Comparison of ENCODE assay signal across 8 mouse cellular contexts in the genomic region with DNA sequence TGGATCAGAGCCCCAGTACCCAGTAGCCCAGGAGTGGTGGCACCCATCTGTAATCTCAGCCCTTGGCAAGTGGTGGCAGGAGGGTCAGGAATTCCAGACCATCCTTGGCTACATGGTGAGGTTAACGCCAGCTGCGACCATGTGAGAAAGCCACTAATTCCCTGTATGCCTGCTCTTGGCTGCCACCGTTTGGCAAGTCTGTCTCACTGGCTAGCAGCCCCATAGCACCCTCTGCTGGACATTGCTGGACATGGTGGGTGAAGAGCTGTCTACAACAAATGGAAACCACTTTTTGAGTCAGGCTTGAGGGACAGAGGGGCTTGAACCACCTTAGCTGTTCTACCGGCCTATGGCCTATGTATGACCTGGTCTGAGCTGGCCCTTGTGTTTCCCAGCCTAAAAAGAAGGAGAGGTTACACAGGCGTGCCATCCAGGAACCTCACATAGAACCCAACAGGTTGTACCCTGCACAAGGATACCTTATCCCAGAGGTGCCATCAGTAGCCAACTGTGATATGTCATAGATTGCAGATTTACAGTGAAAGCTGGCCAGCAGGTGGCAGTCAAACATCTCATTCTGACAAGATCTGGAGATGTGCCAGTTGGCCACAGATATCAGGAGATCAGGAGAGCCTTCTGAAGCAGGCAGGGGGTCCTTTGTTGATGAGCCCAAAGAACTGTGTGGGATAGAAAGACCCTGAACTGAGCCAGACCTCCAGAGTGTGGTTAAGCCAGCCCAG. TPM values are rescaled to one million over a fixed set of nuclear protein-coding genes. Genes with fewer than 3 reads are reported as not detected.
DNase-seq lines count a peak whose midpoint lies in the region; ATAC-seq and TF ChIP-seq lines count a peak whose summit lies in the region.

No protein-coding gene starts in this region.

- no peak overlapping the region for H3K27ac ChIP-seq in forebrain, postnatal 0 days (ENCODE audit: low read depth, low read length)
- no peak overlapping the region for H3K27ac ChIP-seq in hindbrain, embryonic 14.5 days

- no peaks in the 10 kb centered on the region for H3K36me3 ChIP-seq in forebrain, postnatal 0 days (ENCODE audit: insufficient read depth)
- no peaks in the 10 kb centered on the region for H3K36me3 ChIP-seq in hindbrain, embryonic 14.5 days (replicated peaks; ENCODE audit: control insufficient read depth, insufficient read depth)

- DNase-seq in MN1 (ENCODE audit: low spot score) = peak; percentile 96
- DNase-seq in cerebellum, adult 18-20 months = peak; percentile 91 to 95
- peak; percentile 94 for DNase-seq in forebrain, postnatal 0 days
- DNase-seq in hindbrain, embryonic 14.5 days (ENCODE audit: low spot score) = peak; percentile 93
- DNase-seq in layer of hippocampus, postnatal 36 days = peak; percentile 87 to 92
- peak; percentile 91 to 94 for DNase-seq in lung, postnatal 4 days
- DNase-seq in retina, postnatal 1 day = peak; percentile 95
- peak; percentile 96 for DNase-seq in thymus, postnatal 4 days

- no peaks in the 10 kb centered on the region for H3K9me3 ChIP-seq in forebrain, postnatal 0 days (ENCODE audit: low read length)
- H3K9me3 ChIP-seq in hindbrain, embryonic 14.5 days (ENCODE audit: control insufficient read depth, low read length) = no peaks in the 10 kb centered on the region

- H3K9ac ChIP-seq in forebrain, postnatal 0 days = no peak overlapping the region
- H3K9ac ChIP-seq in hindbrain, embryonic 14.5 days = 0 out of 2 replicates have a peak overlapping the region, but pooled peaks have one; percentile 18

- no peaks in the 10 kb centered on the region for H3K27me3 ChIP-seq in forebrain, postnatal 0 days (ENCODE audit: insufficient read depth, low read length)
- H3K27me3 ChIP-seq in hindbrain, embryonic 14.5 days (ENCODE audit: control insufficient read depth, insufficient read depth, low read length) = no peaks in the 10 kb centered on the region

- 4% methylated on average over 5 of the region's 5 CpGs for WGBS in forebrain, postnatal 0 days
- 6% methylated on average over 5 of the region's 5 CpGs for WGBS in hindbrain, embryonic 14.5 days

- H3K4me2 ChIP-seq in forebrain, postnatal 0 days (ENCODE audit: low read depth) = no peak overlapping the region
- H3K4me2 ChIP-seq in hindbrain, embryonic 14.5 days (replicated peaks) = peak overlapping the region; percentile 18; the same call in 1 of the 2 replicates

- TF ChIP-seq CTCF in forebrain, postnatal 0 days (IDR thresholded peaks at IDR 0.05; ENCODE audit: low read depth) = peak; percentile 100

- H3K4me3 ChIP-seq in forebrain, postnatal 0 days (ENCODE audit: low read depth, low read length) = no peak overlapping the region
- H3K4me3 ChIP-seq in hindbrain, embryonic 14.5 days (replicated peaks; ENCODE audit: low read length) = no peak overlapping the region

- H3K4me1 ChIP-seq in forebrain, postnatal 0 days (ENCODE audit: insufficient read depth) = no peaks in the 10 kb centered on the region
- H3K4me1 ChIP-seq in hindbrain, embryonic 14.5 days (replicated peaks; ENCODE audit: control insufficient read depth, insufficient read depth, low read length) = no peaks in the 10 kb centered on the region; the same call in 1 of the 2 replicates

- peak; percentile 83 for ATAC-seq in forebrain, postnatal 0 days
- ATAC-seq in hindbrain, embryonic 14.5 days (ENCODE audit: low FRiP score) = peak; percentile 61

RNA-seq across cellular contexts. Expression of a gene that starts 10.4 kb away (rescaled TPM):
- 15.9 and 17.3 TPM in 2 replicates for total RNA-seq in forebrain, postnatal 0 days (2014; rRNA removed)
- polyA plus RNA-seq in forebrain, postnatal 0 days (2015; fragmentation: Nextera tagmentation; extraction: Ambion mirVana) = 9.2 and 14.1 TPM in 2 replicates
- 3.8 and 4.9 TPM in 2 replicates for polyA plus RNA-seq in hindbrain, embryonic 14.5 days (2014; fragmentation: Nextera tagmentation; extraction: Ambion mirVana)
- 1 to 10 TPM; 4.2 to 6.9 TPM for total RNA-seq in layer of hippocampus, postnatal 36 days (2021)

RNA-seq across cellular contexts. Expression of a gene that starts 23.4 kb away (rescaled TPM):
- 556 and 595 TPM in 2 replicates for total RNA-seq in forebrain, postnatal 0 days (2014; rRNA removed)
- 459 and 504 TPM in 2 replicates for polyA plus RNA-seq in forebrain, postnatal 0 days (2015; fragmentation: Nextera tagmentation; extraction: Ambion mirVana)
- polyA plus RNA-seq in hindbrain, embryonic 14.5 days (2014; fragmentation: Nextera tagmentation; extraction: Ambion mirVana) = 530 and 564 TPM in 2 replicates
- total RNA-seq in layer of hippocampus, postnatal 36 days (2021) = 100 to 1,000 TPM; 568 to 611 TPM

RNA-seq across cellular contexts. Expression of a gene that starts 53.7 kb away (rescaled TPM):
- total RNA-seq in forebrain, postnatal 0 days (2014; rRNA removed) = 3.5 and 5.7 TPM in 2 replicates
- polyA plus RNA-seq in forebrain, postnatal 0 days (2015; fragmentation: Nextera tagmentation; extraction: Ambion mirVana) = 1.7 and 2.0 TPM in 2 replicates
- polyA plus RNA-seq in hindbrain, embryonic 14.5 days (2014; fragmentation: Nextera tagmentation; extraction: Ambion mirVana) = 0.84 and 0.85 TPM in 2 replicates
- total RNA-seq in layer of hippocampus, postnatal 36 days (2021) = 1 to 10 TPM; 1.2 to 1.4 TPM
